Comparison of ENCODE assay signal across 7 mouse cellular contexts in the genomic region with DNA sequence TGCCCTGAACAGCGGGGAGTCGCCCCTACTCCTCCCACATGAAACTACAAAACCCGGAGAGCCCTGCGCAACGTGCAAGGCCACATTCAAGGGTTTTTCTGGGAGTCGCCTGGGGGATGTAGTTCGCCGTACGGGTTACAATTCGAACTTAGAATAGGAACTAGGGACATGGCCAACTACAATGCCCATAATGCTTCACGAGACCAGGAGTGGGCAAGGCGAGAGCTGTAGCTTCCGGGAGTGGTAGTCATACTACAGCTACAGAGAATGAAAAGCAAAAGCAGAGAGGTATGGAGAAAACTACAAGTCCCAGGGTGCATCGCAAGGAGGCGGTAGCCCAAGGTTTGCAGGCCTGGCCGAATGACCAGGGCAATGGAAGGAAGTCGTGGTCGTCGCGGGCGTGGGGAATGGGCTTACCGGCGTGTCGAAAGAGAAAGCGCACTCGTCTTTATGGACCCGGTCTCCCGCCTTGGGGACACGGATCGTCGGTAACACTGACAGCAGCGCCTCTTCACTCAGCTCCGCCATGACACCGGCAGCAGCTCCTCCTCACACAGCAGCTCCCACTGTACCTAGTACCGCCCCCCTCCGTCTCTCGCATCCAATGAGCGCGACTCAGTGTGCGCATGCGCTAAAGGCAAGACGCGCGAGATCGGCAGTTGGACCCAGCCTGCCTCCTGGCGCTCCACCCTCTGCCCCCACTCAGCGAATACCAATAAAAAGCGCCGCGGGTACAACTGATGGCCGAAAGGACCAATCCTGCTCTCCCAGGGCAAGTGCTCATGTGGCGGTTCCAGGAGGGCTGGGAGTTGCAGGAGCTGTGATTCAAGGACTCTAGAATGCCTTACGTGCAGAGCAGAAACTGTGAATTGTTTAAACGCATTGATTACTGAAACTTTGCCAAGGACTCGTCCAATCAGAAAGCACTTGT. TPM values are rescaled to one million over a fixed set of nuclear protein-coding genes. Genes with fewer than 3 reads are reported as not detected.
DNase-seq lines count a peak whose midpoint lies in the region; ATAC-seq lines count a peak whose summit lies in the region.

Gene Usp5, minus strand, starts transcription at position 617 of the 931 bp plus-strand sequence.
Gene Cdca3, plus strand, starts transcription at position 680 of the 931 bp plus-strand sequence.

- no peaks in the 10 kb centered on the region for H3K27me3 ChIP-seq in intestine, embryonic 16.5 days (replicated peaks; ENCODE audit: control insufficient read depth, insufficient read depth, low read length)
- H3K27me3 ChIP-seq in midbrain, embryonic 11.5 days (ENCODE audit: control insufficient read depth, insufficient read depth, low read length), result no peaks in the 10 kb centered on the region

- under 1% methylated on average over 55 of the region's 55 CpGs for WGBS in intestine, embryonic 16.5 days
- under 1% methylated on average over 55 of the region's 55 CpGs for WGBS in midbrain, embryonic 11.5 days

- no peaks in the 10 kb centered on the region for H3K9me3 ChIP-seq in intestine, embryonic 16.5 days (ENCODE audit: control insufficient read depth, low read length)
- no peaks in the 10 kb centered on the region for H3K9me3 ChIP-seq in midbrain, embryonic 11.5 days (ENCODE audit: control insufficient read depth, low read length)

- H3K4me1 ChIP-seq in intestine, embryonic 16.5 days (ENCODE audit: control insufficient read depth, insufficient read depth, low read length), result peaks cover 10% of the 10 kb centered on the region
- H3K4me1 ChIP-seq in midbrain, embryonic 11.5 days (ENCODE audit: control insufficient read depth, insufficient read depth, low read length), result peaks cover 22% of the 10 kb centered on the region

- peak within 1 kb of the TSS; percentile 86 for H3K9ac ChIP-seq in intestine, embryonic 16.5 days (ENCODE audit: low read depth, low read length)
- H3K9ac ChIP-seq in midbrain, embryonic 11.5 days (ENCODE audit: low read length), result peak within 1 kb of the TSS; percentile 79

- peak; percentile 99 for DNase-seq in adrenal gland, adult 8-10 months
- peak; percentile 98 for DNase-seq in embryo, embryonic 9.5 days (ENCODE audit: extremely low spot score)
- peak; percentile 91 to 98 for DNase-seq in gastrocnemius, postnatal 4 days (ENCODE audit: low spot score in 2 of 2)
- DNase-seq in left cerebral cortex, postnatal 36 days (ENCODE audit: low spot score in 2 of 2), result peak; percentile 99
- peak; percentile 99 for DNase-seq in midbrain, embryonic 11.5 days (ENCODE audit: low spot score, missing footprints)
- peak; percentile 100 for DNase-seq in skeletal muscle tissue, adult 2 months (ENCODE audit: low read depth, low spot score)

- H3K4me3 ChIP-seq in intestine, embryonic 16.5 days (ENCODE audit: low read length), result peak within 1 kb of the TSS; percentile 76
- H3K4me3 ChIP-seq in midbrain, embryonic 11.5 days (ENCODE audit: low read depth, low read length), result peak within 1 kb of the TSS; percentile 74

- ATAC-seq in intestine, embryonic 16.5 days, result peak; percentile 95
- ATAC-seq in midbrain, embryonic 11.5 days (ENCODE audit: low FRiP score), result peak; percentile 93

- peak within 1 kb of the TSS; percentile 90 for H3K4me2 ChIP-seq in intestine, embryonic 16.5 days (ENCODE audit: low read depth, low read length)
- H3K4me2 ChIP-seq in midbrain, embryonic 11.5 days, result peak within 1 kb of the TSS; percentile 95

- intact Hi-C loops in left cerebral cortex, postnatal 36 days (cut with DNase I), result no loop called here

- peak within 1 kb of the TSS; percentile 96 for H3K27ac ChIP-seq in intestine, embryonic 16.5 days (ENCODE audit: low read length)
- peak within 1 kb of the TSS; percentile 78 for H3K27ac ChIP-seq in midbrain, embryonic 11.5 days (ENCODE audit: low read depth, low read length)

- peaks cover 16% of the 10 kb centered on the region for H3K36me3 ChIP-seq in intestine, embryonic 16.5 days (ENCODE audit: control insufficient read depth, insufficient read depth, low read length)
- H3K36me3 ChIP-seq in midbrain, embryonic 11.5 days (ENCODE audit: control insufficient read depth, insufficient read depth, low read length), result peaks cover 25% of the 10 kb centered on the region

RNA-seq across cellular contexts. Expression of gene Usp5, which starts in this region (rescaled TPM):
- total RNA-seq in adrenal gland, adult 8-10 months (2022), result 100 to 1,000 TPM; 134 to 158 (median 154) TPM
- total RNA-seq in gastrocnemius, postnatal 4 days (2021), result 10 to 100 TPM; 81.7 to 85.9 TPM
- 106 and 117 TPM in 2 replicates for polyA plus RNA-seq in intestine, embryonic 16.5 days (2015; fragmentation: Nextera tagmentation; extraction: Ambion mirVana)
- 100 to 1,000 TPM; 191 to 199 TPM for total RNA-seq in left cerebral cortex, postnatal 36 days (2021)
- polyA plus RNA-seq in midbrain, embryonic 11.5 days (2014; fragmentation: Nextera tagmentation; extraction: Ambion mirVana), result 139 and 143 TPM in 2 replicates

RNA-seq across cellular contexts. Expression of gene Cdca3, which starts in this region (rescaled TPM):
- 1 to 10 TPM; 1.9 to 4.4 (median 2.7) TPM for total RNA-seq in adrenal gland, adult 8-10 months (2022)
- total RNA-seq in gastrocnemius, postnatal 4 days (2021), result 10 to 100 TPM; 27.9 to 28.2 TPM
- polyA plus RNA-seq in intestine, embryonic 16.5 days (2015; fragmentation: Nextera tagmentation; extraction: Ambion mirVana), result 153 and 183 TPM in 2 replicates
- total RNA-seq in left cerebral cortex, postnatal 36 days (2021), result 1 to 10 TPM; 1.5 to 1.8 TPM
- polyA plus RNA-seq in midbrain, embryonic 11.5 days (2014; fragmentation: Nextera tagmentation; extraction: Ambion mirVana), result 225 and 244 TPM in 2 replicates

Comparison
In these comparisons a context has a peak if more than half of its experiments do, and no peak if none do; other contexts are left out.
1. Peak in every context shown above with its lines: DNase-seq, ATAC-seq, H3K4me3 ChIP-seq and H3K27ac ChIP-seq.
2. RNA of gene Cdca3 (total RNA-seq): 27.9 to 28.2 TPM in gastrocnemius, postnatal 4 days; 1.9 to 4.4 TPM in adrenal gland, adult 8-10 months and 1.5 to 1.8 TPM in left cerebral cortex, postnatal 36 days; every median in the first group is over 4 times any median in the second.